Mouse (Mus musculus) CH12.LX (cell line): ENCODE results near the gene Npy.

Experiments
- CTCF ChIP-seq, 2 experiments: IDR thresholded peaks in 1 of 2; conservative IDR thresholded peaks in 1 of 2; 2 replicates each; pipeline ENCODE4 v1.5.1; 2011 to 2012; ENCODE audit warnings: low read depth in 2 of 2, low read length in 2 of 2, improper control_type of control experiment in 1 of 2, inconsistent platforms in 1 of 2, mild to moderate bottlenecking in 1 of 2, moderate library complexity in 1 of 2
- EP300 ChIP-seq: IDR thresholded peaks from 2 replicates; pipeline ENCODE4 v1.6.1; 2011; ENCODE audit warnings: low read length, improper control_type of control experiment
- MXI1 ChIP-seq: IDR thresholded peaks from 2 replicates; pipeline ENCODE4 v1.6.1; 2011; ENCODE audit warnings: mild to moderate bottlenecking, low read depth, low read length, improper control_type of control experiment
- NELFE ChIP-seq: IDR thresholded peaks from 2 replicates; pipeline ENCODE4 v1.6.1; 2011; ENCODE audit warnings: low read depth, low read length, improper control_type of control experiment
- POLR2A ChIP-seq: IDR thresholded peaks from 2 replicates; pipeline ENCODE4 v1.6.1; 2011; ENCODE audit warnings: low read depth, mild to moderate bottlenecking, improper control_type of control experiment, low read length
- RCOR1 ChIP-seq: conservative IDR thresholded peaks from 2 replicates; pipeline ENCODE4 v1.6.1; 2012; ENCODE audit warnings: low read depth, mild to moderate bottlenecking, inconsistent platforms, low read length, improper control_type of control experiment
- USF2 ChIP-seq: conservative IDR thresholded peaks from 2 replicates; pipeline ENCODE4 v1.6.1; 2011; ENCODE audit warnings: low read depth, low read length, improper control_type of control experiment
- ZC3H11A ChIP-seq: IDR thresholded peaks from 2 replicates; pipeline ENCODE4 v1.6.1; 2012; ENCODE audit warnings: low read depth, mild to moderate bottlenecking, inconsistent platforms, low read length, improper control_type of control experiment
- ZNF384 ChIP-seq: IDR thresholded peaks from 2 replicates; pipeline ENCODE4 v1.6.1; 2012; ENCODE audit warnings: low read depth, low read length, improper control_type of control experiment, inconsistent platforms

- TF ChIP-seq ZNF384 (no peak), CTCF (conservative IDR thresholded peaks at IDR 0.05 in 1 of 2, IDR thresholded peaks at IDR 0.05 in 1 of 2; ENCODE audit: low read depth in 2 of 2, low read length in 2 of 2) (no peak), MXI1 (no peak), POLR2A (no peak), EP300 (no peak), ZC3H11A (no peak), USF2 (no peak), RCOR1 (no peak), NELFE (no peak)
Measured at GRCm38 (mm10) chr6:49822871-49823230, 341 bp downstream of the Npy start.
